Mouse (Mus musculus) myocyte (in vitro differentiated cells): ENCODE data around the gene Ranbp6. TPM values are rescaled to one million over a fixed set of nuclear protein-coding genes. Genes with fewer than 3 reads are reported as not detected.

Experiments
- H3K27me3 ChIP-seq: one replicate; pipeline ENCODE4 v1.6.1; 2011; ENCODE audit not compliant: control insufficient read depth, insufficient read depth, insufficient read length
- H3K36me3 ChIP-seq: one replicate; pipeline ENCODE4 v1.6.1; 2011; ENCODE audit not compliant: control insufficient read depth, insufficient read depth
- H3K4me2 ChIP-seq: one replicate; pipeline ENCODE4 v1.6.1; 2011; ENCODE audit warnings: low read depth, control low read depth
- H3K4me3 ChIP-seq: one replicate; pipeline ENCODE4 v1.5.1; 2011; ENCODE audit warnings: mild to moderate bottlenecking, control low read depth, moderate library complexity
- H3K79me2 ChIP-seq: one replicate; pipeline ENCODE4 v1.6.1; 2011; ENCODE audit not compliant: control insufficient read depth, insufficient read depth
- H3ac ChIP-seq: one replicate; pipeline ENCODE4 v1.6.1; 2011; ENCODE audit not compliant: control insufficient read depth, insufficient read length
- CEBPB ChIP-seq: IDR thresholded peaks from 2 replicates; pipeline ENCODE4 v1.6.1; 2011; ENCODE audit warnings: mild to moderate bottlenecking, moderate library complexity; ENCODE audit not compliant: poor library complexity, insufficient read depth, severe bottlenecking
- E2F4 ChIP-seq: IDR thresholded peaks from one replicate; pipeline ENCODE4 v1.6.1; 2011; ENCODE audit warnings: mild to moderate bottlenecking, control low read depth, moderate library complexity; ENCODE audit not compliant: insufficient read depth
- MAX ChIP-seq: IDR thresholded peaks from one replicate; pipeline ENCODE4 v1.6.1; 2011; ENCODE audit warnings: low read depth, mild to moderate bottlenecking, control low read depth
- MYOD1 ChIP-seq, 3 experiments: IDR thresholded peaks; one replicate each; pipeline ENCODE4 v1.6.1; 2011; ENCODE audit warnings: control low read depth in 2 of 3, low read depth in 2 of 3, mild to moderate bottlenecking in 2 of 3, moderate library complexity in 1 of 3; ENCODE audit not compliant: insufficient read length in 2 of 3, control insufficient read depth in 1 of 3
- MYOG ChIP-seq, 3 experiments: IDR thresholded peaks; one replicate each; pipeline ENCODE4 v1.6.1; 2011; ENCODE audit warnings: control low read depth in 2 of 3, low read depth in 2 of 3, mild to moderate bottlenecking in 2 of 3; ENCODE audit not compliant: insufficient read length in 2 of 3, control insufficient read depth in 1 of 3, insufficient read depth in 1 of 3
- POLR2A ChIP-seq: IDR thresholded peaks from one replicate; pipeline ENCODE4 v1.6.1; 2011; ENCODE audit warnings: low read depth, mild to moderate bottlenecking, control low read depth, moderate library complexity; ENCODE audit not compliant: insufficient read length
- POLR2AphosphoS2 ChIP-seq: IDR thresholded peaks from one replicate; pipeline ENCODE4 v1.6.1; 2011; ENCODE audit warnings: low read depth, control low read depth; ENCODE audit not compliant: insufficient read length
- REST ChIP-seq: IDR thresholded peaks from one replicate; pipeline ENCODE4 v1.6.1; 2011; ENCODE audit warnings: mild to moderate bottlenecking, control low read depth, moderate library complexity; ENCODE audit not compliant: insufficient read depth, insufficient read length
- SRF ChIP-seq: IDR thresholded peaks from one replicate; pipeline ENCODE4 v1.6.1; 2011; ENCODE audit warnings: low read depth; ENCODE audit not compliant: control insufficient read depth, insufficient read length
- TCF12 ChIP-seq: IDR thresholded peaks from one replicate; pipeline ENCODE4 v1.6.1; 2011; ENCODE audit warnings: mild to moderate bottlenecking, control low read depth; ENCODE audit not compliant: poor library complexity, insufficient read depth, severe bottlenecking
- TCF3 ChIP-seq: IDR thresholded peaks from one replicate; pipeline ENCODE4 v1.6.1; 2011; ENCODE audit warnings: low read depth, control low read depth; ENCODE audit not compliant: insufficient read length
- USF1 ChIP-seq: IDR thresholded peaks from one replicate; pipeline ENCODE4 v1.6.1; 2011; ENCODE audit warnings: low read depth, mild to moderate bottlenecking, control low read depth, moderate library complexity
- polyA plus RNA-seq: library from polyadenylated mRNA; unstranded; fragments of >200 nt; fragmentation: generic; extraction: Trizol; gene quantifications from one replicate; pipeline ENCODE4 v1.2.1, GENCODE M21; 2012; ENCODE audit warnings: missing spikeins

The Ranbp6 gene
- polyA plus RNA-seq, 1 experiment: 2.1 TPM

DNA sequence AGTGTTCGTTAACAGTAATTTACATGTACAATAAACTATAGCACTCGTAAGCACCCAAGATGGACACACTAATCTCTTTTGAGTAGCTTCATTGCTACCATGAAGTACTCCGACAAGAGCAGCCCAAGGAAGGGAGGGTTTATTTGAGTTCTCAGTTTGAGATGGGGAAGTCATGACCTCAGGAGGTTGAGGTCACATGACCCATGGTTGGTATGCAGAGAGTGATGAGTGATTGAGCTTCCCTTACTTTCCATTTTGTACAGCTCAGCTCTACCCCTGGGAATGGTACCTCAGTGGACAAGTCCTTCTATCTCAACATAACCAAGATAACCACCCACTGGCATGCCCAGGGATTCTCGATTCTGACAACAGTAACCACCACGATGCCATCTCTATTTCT is 15.8 kb upstream of the Ranbp6 start:
- TF ChIP-seq TCF3 (no peak), REST (no peak), TCF12 (no peak), E2F4 (no peak), POLR2AphosphoS2 (no peak), MYOD1 (IDR thresholded peaks at IDR 0.05; ENCODE audit: control insufficient read depth in 1 of 3, insufficient read length in 2 of 3, low read depth in 2 of 3) (no peak)
- H3K4me2 ChIP-seq: no peak overlapping the region
- H3K79me2 ChIP-seq: no peaks in the 10 kb centered on the region

DNA sequence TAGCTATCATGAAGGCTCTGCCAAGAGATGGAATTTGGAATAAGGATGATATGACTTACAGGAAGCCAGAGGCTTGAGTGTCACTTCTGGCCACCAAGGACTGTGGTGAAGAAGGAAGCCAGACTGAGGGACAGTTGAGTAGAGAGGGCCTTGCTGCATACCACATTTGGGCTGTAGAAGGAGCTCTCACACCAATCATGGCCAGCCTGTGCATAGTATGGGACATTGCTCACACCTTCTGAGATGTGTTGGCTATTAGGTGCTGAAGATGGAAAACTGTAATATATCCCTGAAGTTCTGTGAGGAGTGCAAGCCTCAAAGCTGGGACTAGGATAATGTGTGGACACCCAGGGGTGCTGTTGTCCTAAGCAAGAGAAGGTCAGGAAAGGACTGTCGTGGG is 13.9 kb upstream of the Ranbp6 start:
- TF ChIP-seq POLR2AphosphoS2 (no peak), MAX (no peak), USF1 (no peak), SRF (no peak), MYOD1 (IDR thresholded peaks at IDR 0.05; ENCODE audit: control insufficient read depth in 1 of 3, insufficient read length in 2 of 3, low read depth in 2 of 3) (no peak), TCF3 (no peak), REST (no peak), MYOG (IDR thresholded peaks at IDR 0.05; ENCODE audit: control insufficient read depth in 1 of 3, insufficient read depth in 1 of 3, insufficient read length in 2 of 3, low read depth in 2 of 3) (no peak), CEBPB (no peak), E2F4 (no peak), POLR2A (no peak), TCF12 (no peak)
- H3K4me2 ChIP-seq: no peak overlapping the region
- no peaks in the 10 kb centered on the region for H3K27me3 ChIP-seq
- H3ac ChIP-seq: no peak overlapping the region
- H3K4me3 ChIP-seq: no peak overlapping the region
- H3K36me3 ChIP-seq: no peaks in the 10 kb centered on the region
- no peaks in the 10 kb centered on the region for H3K79me2 ChIP-seq

More for the DNA sequence above, 15.8 kb upstream of the Ranbp6 start:
- no peak overlapping the region for H3K4me3 ChIP-seq
- H3K36me3 ChIP-seq: no peaks in the 10 kb centered on the region
- H3ac ChIP-seq: no peak overlapping the region
- no peaks in the 10 kb centered on the region for H3K27me3 ChIP-seq

DNA sequence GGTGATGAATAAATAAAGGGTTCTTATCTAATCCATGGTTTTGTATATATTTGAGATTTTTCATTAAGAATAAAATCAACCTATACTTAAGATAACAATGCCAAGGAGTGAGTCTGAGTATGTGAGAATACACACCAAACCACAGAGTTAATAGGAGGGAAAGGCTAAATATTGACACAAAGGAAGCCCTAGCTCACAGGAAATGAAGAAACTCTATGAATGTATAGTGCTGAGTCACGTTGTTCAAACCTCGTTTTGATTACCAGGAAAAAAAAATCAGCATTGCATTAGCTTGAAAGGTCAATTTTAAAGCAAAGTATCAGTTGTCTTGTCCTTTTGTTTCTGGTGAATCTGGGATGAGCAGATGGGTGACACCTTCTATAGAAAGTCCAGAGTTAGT is 12.2 kb upstream of the Ranbp6 start:
- Histone ChIP-seq H3K79me2 (no peaks in the 10 kb centered on the region), H3ac (no peak overlapping the region), H3K36me3 (no peaks in the 10 kb centered on the region), H3K4me2 (no peak overlapping the region), H3K4me3 (no peak overlapping the region), H3K27me3 (no peaks in the 10 kb centered on the region)
- no peak for TF ChIP-seq USF1
- TF ChIP-seq REST: no peak
- no peak for TF ChIP-seq MYOD1 (IDR thresholded peaks at IDR 0.05; ENCODE audit: control insufficient read depth in 1 of 3, insufficient read length in 2 of 3, low read depth in 2 of 3)
- no peak for TF ChIP-seq CEBPB
- no peak for TF ChIP-seq MAX
- no peak for TF ChIP-seq SRF
- no peak for TF ChIP-seq POLR2AphosphoS2

DNA sequence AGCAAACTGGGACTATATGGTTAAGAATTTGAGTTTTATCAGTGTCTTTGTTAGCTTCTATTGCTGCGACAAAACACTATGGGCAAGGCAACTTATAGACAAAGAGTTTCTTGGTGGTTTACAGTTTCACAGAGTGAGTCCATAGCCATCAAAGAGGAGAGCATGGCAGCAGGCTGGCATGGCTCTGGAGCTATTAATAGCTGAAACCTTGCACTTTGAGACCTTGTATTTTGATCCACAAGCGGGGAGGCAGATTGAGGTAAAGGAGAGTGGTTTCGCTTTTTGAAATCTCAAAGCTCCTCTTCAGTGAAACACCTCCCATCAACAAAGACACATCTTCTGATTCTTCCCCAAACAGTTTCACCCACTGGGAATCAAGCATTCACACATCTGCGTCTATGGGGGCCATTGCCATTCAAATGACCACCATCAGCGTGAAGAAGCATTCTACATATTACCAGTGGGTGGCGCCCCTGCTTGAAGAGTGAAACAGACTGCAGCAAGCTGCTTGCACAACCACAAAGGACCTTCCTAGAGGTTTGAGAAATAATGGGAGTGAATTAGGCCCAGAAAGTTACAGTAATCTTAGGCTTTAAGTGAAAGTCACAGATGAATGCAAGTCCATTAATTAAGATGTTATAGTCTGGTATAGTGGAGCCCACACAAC is 11.4 kb upstream of the Ranbp6 start:
- Histone ChIP-seq H3ac (no peak overlapping the region), H3K36me3 (no peaks in the 10 kb centered on the region), H3K4me3 (no peak overlapping the region), H3K4me2 (no peak overlapping the region), H3K79me2 (no peaks in the 10 kb centered on the region), H3K27me3 (no peaks in the 10 kb centered on the region)
- TF ChIP-seq MYOG (IDR thresholded peaks at IDR 0.05; ENCODE audit: control insufficient read depth in 1 of 3, insufficient read depth in 1 of 3, insufficient read length in 2 of 3, low read depth in 2 of 3) (no peak), CEBPB (peak; percentile 75)

DNA sequence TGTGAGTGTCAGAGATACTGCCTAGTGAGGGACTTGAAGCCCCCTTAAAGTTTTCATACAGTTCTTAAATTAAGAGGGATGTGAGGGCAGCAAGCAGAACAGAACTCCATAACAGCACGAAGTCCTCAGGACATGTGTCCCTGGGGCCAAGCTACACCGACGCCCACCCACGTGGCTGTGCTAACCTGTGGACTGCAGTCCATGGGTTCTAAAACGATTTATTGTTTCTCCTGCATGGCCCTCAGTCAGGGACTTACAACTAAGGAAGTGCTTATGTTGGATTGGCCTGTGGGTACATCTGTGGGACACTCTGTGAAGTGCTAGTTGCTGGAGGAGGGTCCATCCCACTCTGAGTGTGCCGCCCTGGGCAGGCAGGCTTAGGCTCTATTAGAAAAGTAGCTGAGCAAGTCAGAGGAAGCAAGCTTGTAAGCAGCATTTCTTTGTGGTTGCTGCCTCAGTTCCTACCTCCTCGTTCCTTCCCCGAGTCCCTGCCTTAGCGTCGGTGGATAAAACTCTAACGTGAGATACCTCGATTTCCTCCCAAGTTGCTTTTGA is 10.8 kb upstream of the Ranbp6 start:
- H3K4me3 ChIP-seq: no peak overlapping the region
- no peaks in the 10 kb centered on the region for H3K27me3 ChIP-seq

More for the DNA sequence above, 10.8 kb upstream of the Ranbp6 start:
- H3ac ChIP-seq: no peak overlapping the region
- H3K79me2 ChIP-seq: no peaks in the 10 kb centered on the region
- no peak overlapping the region for H3K4me2 ChIP-seq
- TF ChIP-seq MYOG (IDR thresholded peaks at IDR 0.05; ENCODE audit: control insufficient read depth in 1 of 3, insufficient read depth in 1 of 3, insufficient read length in 2 of 3, low read depth in 2 of 3) (no peak), REST (no peak), MYOD1 (IDR thresholded peaks at IDR 0.05; ENCODE audit: control insufficient read depth in 1 of 3, insufficient read length in 2 of 3, low read depth in 2 of 3) (no peak), POLR2AphosphoS2 (no peak), TCF3 (no peak), CEBPB (no peak), SRF (no peak), USF1 (no peak)
- no peaks in the 10 kb centered on the region for H3K36me3 ChIP-seq
